Mouse (Mus musculus): Measurements from ENCODE around the gene Pyroxd1. TPM values are rescaled to one million over a fixed set of nuclear protein-coding genes. Genes with fewer than 3 reads are reported as not detected.
"Not testable (repeated sequence)": the region's sequence is repeated elsewhere in the genome, so short reads cannot be mapped to it uniquely, and the experiment has no call there.

Pyroxd1 gene
- 10 to 100 TPM in 1 of 2 experiments, 1 to 10 TPM in 1; 9.5 to 12.7 TPM for total RNA-seq (2021)
- long read RNA-seq, experiment 1, transcript Pyroxd1-201 (12 exons, 2,831 nt), result major isoform, 7 of 8 reads
- long read RNA-seq, experiment 1, partial matches to known transcripts, result 0 of 8 reads
- long read RNA-seq, experiment 1, other reads (novel, unspliced or antisense), result 1 of 8 reads
- long read RNA-seq, experiment 2, transcript Pyroxd1-201 (12 exons, 2,831 nt), result major isoform, 27 of 35 reads
- long read RNA-seq, experiment 2, partial matches to known transcripts, result 3 of 35 reads
- long read RNA-seq, experiment 2, other reads (novel, unspliced or antisense), result 3 of 35 reads

DNA sequence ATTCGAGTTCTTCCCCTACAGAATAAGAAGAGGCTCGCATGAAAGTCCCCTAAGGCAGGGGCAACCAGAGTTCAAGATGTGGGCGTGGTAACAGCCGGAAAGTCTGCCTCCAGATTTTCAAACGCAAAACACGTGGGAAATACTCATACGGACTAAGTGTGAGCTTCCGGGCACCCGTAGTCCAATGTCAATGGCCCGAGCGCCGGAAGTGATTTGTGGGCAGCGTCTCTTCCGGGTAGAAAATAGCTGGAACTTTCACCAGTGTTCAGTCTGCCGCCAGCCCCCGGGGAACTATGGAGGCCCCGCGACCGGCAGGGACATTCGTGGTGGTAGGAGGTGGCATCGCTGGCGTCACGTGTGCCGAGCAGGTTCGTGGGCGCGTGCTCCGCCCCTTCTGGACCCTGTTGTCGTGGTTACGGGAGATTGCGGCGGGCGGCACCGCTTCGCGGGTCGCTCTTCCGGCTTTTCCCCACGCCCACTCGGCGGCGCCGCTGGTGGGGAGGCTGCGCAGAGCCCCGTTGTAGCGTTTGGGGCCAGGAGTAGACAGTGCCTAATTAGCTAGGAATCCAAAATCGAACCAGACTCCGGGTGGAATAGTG, at the start of gene Pyroxd1:
TSS of gene Pyroxd1 (plus strand) at position 215 of the 599 bp plus-strand sequence.
- DNase-seq (ENCODE audit: low spot score in 2 of 2), result peak; percentile 75 to 76

DNA sequence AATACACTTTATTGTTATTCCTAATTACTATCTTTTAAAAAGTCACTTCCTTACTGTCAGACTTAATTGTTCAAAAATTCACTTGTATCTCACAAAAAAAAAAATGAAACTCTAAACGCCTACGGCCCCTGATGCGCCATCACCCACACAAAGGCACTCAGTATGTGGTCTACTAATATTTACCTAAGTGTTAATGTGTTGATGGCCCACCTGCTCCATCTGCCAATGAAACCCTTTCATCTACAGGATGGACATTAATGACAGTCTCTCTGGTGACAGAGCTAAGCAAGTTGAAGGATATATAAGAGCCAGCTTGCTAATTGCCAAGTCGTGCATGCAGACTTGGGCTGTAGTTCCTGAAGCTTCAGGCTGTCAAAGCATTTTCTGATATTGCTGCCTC, 47.4 kb upstream of the Pyroxd1 start, which contains the start of gene Iapp:
TSS of gene Iapp (plus strand) at position 326 of the 400 bp plus-strand sequence.
- no peak for DNase-seq (ENCODE audit: low spot score in 2 of 2)

DNA sequence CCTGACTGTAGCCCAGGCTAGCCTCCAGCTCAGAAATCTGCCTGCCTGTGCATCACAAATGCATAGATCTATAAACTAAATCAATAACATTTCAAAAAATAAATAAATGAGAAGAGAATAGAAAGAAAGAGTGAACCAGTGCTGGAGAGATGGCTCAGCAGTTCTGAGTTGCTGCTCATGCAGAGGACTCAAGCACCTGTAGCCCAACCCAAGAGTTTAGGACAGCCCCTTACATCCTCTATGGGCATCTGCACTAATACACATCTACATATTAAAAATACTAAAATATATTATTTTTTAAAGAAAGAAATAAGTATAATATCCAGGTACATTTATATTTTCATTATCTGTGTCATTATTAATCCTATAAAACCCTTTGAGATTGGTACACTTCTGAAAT, 40.4 kb upstream of the Pyroxd1 start:
- no peak for DNase-seq (ENCODE audit: low spot score in 2 of 2)

DNA sequence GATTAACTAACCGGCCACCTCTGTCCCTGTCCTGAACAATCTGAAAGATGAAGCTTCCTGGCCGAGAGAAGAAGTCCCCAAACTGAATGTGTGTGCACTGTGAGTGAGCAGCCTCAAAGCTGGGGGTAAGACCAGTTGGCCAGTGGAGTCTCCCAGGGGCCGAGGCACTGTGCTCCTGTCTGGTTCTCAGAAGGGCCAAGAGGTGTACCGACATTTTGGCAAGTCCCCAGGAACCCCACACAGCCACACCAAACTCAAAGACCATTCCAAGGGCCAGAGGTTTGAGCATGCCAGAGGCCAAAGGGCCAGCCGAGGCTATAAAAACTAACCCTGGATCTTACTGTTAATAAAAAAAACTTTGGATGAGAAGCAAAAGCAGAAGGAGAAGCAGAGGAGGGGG, 31.2 kb upstream of the Pyroxd1 start:
- no peak for DNase-seq (ENCODE audit: low spot score in 2 of 2)

DNA sequence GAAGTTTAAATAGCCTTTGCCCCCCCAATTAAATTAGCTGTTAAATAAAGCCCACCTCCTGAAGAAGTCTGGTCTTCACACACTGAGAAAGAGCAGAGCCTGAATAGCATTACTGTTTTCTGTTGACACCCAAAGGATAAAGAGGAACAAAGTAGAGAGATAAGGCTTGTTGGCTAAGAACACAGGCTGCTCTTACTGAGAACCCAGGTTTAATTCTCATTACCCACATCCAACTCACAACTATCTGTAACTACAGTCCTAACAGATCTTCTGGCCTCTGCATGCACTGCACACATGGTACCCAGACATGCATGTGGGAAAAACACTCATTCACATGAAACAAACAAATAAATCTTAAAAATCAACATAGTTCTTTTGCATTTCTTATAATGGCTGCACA, 28.3 kb upstream of the Pyroxd1 start:
- no peak for DNase-seq (ENCODE audit: low spot score in 2 of 2)

DNA sequence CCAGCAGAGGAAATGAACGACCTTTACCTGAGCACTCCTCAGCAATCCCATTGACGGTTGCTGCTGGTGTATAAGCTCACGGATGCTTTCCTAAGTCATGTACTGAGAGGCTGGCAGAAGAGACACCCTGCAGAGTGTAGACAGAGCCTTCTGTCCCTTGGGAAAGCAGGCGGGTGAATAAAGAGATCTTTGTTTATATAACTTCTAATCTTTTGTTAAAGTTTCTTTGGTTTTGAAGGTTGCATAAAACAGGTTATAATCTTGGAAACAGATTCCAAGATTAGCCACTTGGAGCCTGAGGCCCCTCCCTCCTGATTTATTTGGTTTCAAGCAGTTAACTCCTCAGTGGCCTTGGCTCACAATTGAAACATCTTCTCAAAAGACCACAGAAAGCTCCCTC, 22.6 kb upstream of the Pyroxd1 start, which contains the start of gene Slco1a5:
TSS of gene Slco1a5 (minus strand) at position 101 of the 400 bp plus-strand sequence.
- no peak for DNase-seq (ENCODE audit: low spot score in 2 of 2)

DNA sequence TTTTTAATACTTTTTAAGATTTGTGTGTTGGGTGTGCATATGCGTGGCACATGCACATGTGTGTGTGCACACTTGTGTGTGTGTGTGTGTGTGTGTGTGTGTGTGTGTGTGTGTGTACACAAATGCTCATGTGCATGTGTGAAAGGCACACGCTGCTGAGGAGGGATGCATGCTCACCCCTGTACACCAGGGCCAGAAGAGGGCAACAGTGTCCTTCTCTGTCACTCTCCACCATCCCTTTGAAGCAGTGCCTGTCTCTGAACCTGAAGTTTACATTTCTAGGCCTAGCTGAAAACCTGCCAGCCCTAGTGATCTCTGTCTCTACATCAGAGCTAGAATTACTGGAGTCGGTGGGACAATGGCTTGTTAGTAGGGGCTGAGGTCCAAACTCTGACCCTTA, 18.9 kb upstream of the Pyroxd1 start:
- DNase-seq (ENCODE audit: low spot score in 2 of 2), result no peak

DNA sequence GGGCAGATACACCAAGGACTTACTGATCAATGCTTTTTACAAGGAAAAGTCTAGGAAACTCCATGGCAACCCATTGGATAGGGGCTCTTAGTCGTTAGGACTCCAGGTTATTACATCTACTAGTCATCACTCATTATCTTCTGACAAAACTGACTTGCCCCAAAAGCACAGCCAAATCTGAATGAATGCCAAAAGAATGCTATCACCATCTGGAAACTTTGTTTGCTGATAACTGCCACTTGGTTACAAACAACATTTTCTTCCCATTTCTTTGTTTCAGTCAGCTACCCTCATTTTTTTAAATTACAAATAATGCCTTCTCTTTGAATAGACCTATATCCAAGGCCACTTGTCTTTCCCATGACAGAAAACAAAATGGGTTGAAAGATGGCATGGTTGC, 16.3 kb upstream of the Pyroxd1 start:
- no peak for DNase-seq (ENCODE audit: low spot score in 2 of 2)

DNA sequence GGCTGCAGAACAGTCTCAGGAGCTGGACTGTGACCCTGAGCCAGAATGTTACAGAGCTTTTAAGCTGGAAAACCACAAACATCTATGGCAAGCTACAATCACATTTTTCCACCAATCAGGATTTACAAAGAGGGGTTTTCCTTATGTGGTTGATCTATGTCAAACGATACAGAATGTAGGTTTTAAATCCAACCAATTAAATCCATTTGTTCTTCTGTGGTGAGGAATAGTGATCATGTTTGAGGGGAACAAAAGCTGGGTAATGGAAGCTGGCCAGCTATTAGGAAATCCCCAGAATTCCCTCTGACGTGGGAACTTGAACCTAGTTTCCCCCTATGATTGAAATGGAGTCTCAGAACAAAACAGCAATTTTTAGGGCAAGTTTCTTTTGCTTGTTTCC, 6.5 kb upstream of the Pyroxd1 start:
- no peak for DNase-seq (ENCODE audit: low spot score in 2 of 2)

DNA sequence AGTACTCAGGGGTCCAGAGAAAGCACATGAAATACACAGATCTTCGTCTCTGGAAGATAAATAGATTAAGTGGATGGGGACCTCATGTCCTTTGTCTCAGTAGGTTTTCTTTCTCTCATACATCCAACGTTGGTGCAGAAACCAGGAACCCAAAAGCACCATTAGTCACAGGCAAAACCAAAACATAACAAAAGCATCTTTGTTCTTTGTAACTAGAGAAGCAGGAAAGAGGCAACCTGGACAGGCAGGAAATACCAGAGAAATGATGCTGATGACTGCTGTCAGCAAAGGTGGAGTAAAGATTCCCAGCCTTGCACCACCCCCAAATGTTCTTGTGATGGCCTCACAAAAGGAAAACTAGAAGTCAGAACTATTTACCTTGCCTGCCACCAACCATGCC, 5.9 kb upstream of the Pyroxd1 start:
- DNase-seq (ENCODE audit: low spot score in 2 of 2), result no peak

DNA sequence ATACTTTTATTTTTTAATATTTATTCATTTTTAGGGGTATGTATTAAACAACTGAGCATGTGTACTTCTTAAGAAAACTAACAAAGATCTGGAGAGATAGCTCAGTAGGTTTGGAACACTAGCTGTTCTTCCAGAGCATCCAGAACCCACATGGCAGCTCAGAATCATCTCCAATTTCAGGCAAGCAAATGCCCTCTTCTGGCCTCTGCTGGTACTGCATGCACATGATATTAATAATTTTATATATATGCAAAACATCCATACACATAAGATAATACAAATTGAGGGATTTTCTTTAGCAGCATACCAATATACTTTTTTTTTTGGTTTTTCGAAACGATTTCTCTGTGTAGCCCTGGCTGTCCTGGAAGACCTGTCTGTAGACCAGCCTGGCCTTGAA, 1.9 kb upstream of the Pyroxd1 start:
- DNase-seq (ENCODE audit: low spot score in 2 of 2), result peak; percentile 18 to 34

DNA sequence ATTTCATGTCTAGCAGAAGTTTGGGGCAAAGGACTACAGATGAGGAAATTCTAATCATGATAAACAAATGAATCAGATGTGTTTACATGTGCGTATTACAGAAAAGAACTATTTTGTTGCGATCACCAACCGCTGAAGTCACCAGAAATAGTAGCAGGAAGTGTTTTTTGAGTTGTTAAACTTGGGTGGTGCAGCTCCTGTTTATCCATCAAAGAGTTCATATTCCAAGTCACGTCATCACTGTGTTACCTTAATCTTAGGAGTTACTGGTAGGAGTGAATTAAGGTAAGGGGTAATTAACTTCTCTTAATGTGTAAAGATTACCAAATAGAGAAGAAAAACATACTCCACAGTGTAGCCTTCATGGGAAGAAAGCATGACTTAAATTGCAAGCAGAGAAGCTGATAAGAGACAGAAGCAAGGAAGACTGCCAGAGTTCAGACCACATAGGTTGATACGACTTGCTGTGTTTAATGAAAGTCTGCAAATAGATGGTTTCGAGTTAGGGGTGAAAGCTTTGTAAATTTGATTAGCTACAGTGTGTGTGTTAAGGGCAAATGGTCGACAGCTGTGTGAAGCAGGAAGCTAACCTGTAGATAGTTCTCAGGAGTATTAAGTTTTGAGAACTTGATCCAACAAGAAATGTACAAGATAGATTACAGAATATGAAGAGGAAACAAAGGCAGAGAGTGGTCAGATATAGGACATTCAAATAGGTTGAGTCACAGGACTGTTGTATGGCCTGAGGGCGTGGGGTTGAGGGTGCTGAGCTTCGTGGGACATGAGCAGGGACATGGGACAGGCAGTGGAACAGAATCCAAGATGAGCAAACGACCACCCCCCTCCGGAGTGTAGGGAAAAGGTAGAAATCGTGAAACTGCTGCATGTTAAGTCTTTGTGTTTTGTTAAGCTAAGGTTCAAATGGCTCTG, 992 bp downstream of the Pyroxd1 start:
- no peak for DNase-seq (ENCODE audit: low spot score in 2 of 2)

DNA sequence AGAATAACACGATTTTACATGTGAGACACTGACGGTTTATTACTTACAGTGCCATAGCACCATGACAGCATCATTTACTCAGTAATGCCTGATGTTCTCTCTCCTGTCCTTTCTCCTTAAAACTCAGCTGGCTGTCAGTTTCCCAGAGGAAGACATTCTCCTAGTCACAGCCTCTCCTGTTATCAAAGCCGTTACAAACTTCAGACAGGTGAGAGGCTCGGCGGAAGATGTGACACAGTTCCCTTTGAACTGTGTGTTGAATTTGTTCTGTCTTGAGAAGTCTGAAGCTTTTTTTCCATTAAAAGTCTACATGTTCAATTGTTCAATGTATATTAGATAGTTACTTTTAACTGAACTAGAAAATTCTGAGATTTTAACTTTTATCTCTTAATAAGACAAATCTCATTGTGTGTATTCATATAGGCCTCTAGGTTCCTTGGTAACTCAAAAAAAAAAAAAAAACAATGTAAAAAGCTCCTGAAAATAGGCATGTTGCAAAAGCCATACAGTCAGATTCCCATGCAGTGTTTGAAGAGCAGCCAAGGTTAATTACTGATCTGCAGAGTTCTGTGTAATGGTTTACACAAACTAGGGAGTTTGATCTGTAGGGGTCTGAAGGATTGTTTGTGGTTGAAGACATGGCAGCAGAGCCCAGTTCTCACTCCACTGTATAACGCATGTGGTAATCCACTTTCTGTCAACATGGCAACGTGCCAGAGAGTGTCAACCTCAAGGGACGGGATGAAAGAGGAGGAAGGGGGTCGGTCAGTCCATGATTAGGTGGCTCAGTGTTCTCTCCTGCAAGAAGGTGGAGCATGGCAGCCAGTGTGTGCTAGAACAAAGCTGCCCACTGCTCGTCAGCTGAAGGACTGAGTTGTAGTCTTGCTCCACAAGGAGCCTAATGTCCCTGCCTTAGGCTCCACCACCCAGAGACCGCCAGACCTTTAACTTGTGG, 2.3 kb downstream of the Pyroxd1 start:
- DNase-seq (ENCODE audit: low spot score in 2 of 2), result no peak

DNA sequence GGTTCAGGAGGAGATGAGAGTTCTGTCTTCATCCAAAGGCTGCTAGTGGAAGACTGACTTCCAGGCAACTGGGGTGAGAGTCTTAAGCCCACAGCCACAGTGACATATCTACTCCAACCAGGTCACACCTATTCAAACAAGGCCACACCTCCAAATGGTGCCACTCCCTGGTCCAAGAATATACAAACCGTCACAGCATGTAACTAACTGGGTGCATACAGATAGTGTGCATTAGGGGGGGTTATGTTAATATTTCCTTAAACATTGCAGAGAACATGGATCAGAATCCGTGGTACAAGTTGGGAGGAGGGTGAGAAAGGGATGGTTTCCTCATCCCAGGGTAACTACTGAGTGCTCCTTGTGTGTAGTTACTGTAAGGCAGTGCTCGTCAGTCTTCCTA, 6.6 kb downstream of the Pyroxd1 start:
- DNase-seq (ENCODE audit: low spot score in 2 of 2), result not testable (repeated sequence)

DNA sequence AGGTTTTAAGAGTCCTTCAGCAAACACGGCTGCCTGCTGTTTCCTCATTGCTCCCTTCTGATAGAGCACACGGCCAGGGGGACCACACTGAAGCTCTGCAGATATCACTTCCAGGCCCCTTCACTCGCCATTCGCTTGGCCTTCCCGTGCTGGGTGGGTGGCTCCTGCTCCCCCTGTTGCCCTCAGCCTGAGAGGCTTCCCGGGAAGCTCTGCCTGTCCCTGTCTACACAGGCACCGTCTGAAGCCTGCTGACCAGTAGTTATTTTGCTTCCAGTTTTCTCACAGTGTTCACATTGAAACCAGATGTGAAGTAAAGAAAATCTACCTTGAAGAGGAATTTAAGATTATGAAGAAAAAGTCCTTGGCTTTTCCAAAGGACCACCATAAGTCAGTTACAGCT, 11.7 kb downstream of the Pyroxd1 start:
- no peak for DNase-seq (ENCODE audit: low spot score in 2 of 2)

DNA sequence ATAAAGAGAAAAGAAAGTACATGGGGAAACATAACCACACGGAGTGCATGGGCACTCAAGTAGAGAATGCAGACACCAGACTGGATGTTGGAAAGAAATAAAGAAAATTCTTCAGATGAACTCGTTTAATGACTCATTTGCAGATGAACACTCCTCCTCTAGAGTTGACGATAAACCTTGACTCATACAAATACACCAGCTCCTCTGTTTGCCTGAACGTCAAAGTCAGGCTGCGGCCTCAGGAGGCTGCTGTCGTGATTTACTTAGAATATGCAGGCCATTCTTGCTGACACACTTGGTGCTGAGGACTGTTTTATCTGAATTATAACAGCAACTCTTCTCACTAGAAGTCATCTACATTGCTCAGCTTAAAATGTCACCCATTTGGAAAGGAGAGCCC, 16.6 kb downstream of the Pyroxd1 start:
- no peak for DNase-seq (ENCODE audit: low spot score in 2 of 2)

DNA sequence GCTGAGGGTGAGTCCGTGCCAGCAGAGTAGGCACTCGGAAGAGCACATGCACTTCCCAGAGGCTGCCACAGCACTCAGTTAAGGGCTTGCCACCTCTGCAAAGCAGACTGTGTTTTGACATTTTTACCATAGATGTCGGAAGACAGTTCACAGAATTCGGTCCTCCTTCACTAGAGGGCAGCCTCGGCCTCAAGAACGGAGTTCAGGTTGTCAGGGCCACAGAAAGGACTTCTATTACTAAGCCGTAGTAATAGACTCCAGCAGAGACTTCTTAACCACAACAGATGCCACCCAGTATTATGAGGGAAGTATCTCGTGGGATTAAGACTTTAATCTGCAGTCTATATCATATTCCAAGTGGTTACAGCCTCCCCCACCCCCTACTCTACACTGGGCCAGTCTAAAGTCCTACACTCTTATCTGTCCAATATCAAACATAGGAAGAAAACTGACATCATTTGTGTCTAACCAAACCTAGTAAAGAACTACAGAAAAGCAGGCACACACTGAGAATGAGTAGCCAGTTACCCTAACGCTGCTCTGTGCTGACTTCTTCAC, 17.6 kb downstream of the Pyroxd1 start:
- DNase-seq (ENCODE audit: low spot score in 2 of 2), result no peak

DNA sequence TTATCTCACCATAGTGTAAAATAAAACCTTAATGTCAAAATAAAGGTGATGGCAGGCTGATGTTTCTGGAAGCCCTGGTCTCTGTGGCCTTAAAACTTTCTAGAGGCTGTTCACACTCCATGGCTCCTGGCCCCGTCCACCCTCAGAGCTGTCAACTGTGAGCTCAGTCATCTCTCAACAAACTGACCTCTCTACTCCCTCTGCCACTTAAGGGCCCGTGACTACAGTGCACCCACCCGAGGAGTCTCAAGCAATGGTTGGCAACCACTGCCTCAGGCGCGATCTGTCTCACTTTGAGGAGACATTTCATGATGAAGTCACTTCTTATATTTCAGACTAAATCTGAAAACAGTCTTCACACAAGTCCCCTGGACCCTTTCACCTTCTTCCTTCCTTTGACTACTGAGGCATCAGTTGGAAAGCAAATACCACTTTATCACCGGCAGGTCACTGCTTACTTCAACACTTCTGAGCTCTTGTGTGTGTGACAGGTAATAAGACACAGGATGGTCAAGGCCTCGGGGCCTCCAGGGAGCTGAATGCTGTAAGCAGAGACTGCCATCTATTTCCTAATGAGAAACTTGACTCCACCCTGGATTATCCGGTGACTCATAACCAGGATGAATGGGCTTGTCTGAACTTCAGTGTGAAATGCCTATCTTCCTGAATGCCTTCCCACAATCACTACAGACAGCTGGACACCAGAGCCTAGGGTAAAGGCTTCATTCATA, 20.5 kb downstream of the Pyroxd1 start:
- no peak for DNase-seq (ENCODE audit: low spot score in 2 of 2)

DNA sequence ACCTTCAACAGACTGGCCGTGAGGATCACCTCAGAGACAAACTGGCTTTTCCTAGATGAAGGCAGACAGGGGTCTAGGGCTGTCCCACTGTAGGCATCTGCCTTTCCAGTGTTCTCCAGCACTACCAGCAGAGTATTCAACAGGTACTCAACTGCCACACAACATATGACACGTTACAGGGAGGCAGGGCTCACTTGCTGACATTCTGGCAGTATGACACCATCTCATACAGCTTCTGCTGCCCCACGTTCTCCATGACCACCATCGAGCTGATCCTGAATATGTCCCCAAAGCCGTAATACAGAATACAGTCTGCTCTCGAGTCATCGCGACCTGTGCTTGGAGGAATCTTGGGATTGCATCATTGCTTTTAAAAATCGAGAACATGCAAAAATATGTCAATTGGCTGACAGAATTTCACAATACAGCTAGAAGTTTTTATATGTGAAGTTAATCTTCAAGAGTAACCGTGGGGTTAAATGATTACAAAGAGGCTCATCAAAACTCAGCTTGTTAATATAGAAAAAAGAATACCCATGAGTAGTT, 21.1 kb downstream of the Pyroxd1 start:
- DNase-seq (ENCODE audit: low spot score in 2 of 2), result no peak
